Mouse (Mus musculus) MEL (cell line): ENCODE results near the gene Clec3b.
A peak's percentile ranks its signal among the peaks of the same experiment; 100 is the strongest.

ENCODE experiments used
- CTCF ChIP-seq, 3 experiments: IDR thresholded peaks in 2 of 3; conservative IDR thresholded peaks in 1 of 3; 2 replicates each; pipeline ENCODE4 v1.5.1; 2011 to 2012; ENCODE audit warnings: low read length in 3 of 3, low read depth in 2 of 3, mild to moderate bottlenecking in 2 of 3, improper control_type of control experiment in 1 of 3, inconsistent platforms in 1 of 3, mixed read lengths in 1 of 3, moderate library complexity in 1 of 3; ENCODE audit not compliant: control insufficient read depth in 1 of 3, insufficient read depth in 1 of 3, poor library complexity in 1 of 3, severe bottlenecking in 1 of 3
- EP300 ChIP-seq, 2 experiments: IDR thresholded peaks; 2 replicates each; pipeline ENCODE4 v1.6.1; 2011; ENCODE audit warnings: improper control_type of control experiment in 2 of 2, low read length in 2 of 2, low read depth in 1 of 2, mild to moderate bottlenecking in 1 of 2
- ETS1 ChIP-seq: IDR thresholded peaks from 2 replicates; pipeline ENCODE4 v1.6.1; 2012; ENCODE audit warnings: low read depth, mild to moderate bottlenecking, inconsistent platforms, low read length, improper control_type of control experiment, moderate library complexity
- MAFK ChIP-seq: IDR thresholded peaks from 2 replicates; pipeline ENCODE4 v1.6.1; 2011; ENCODE audit warnings: low read depth, mild to moderate bottlenecking, low read length, improper control_type of control experiment, borderline replicate concordance
- POLR2AphosphoS5 ChIP-seq: IDR thresholded peaks from 2 replicates; pipeline ENCODE4 v1.6.1; 2012; ENCODE audit warnings: low read depth, borderline replicate concordance, mild to moderate bottlenecking, inconsistent platforms, low read length, moderate library complexity, mixed read lengths
- USF1 ChIP-seq: IDR thresholded peaks from 2 replicates; pipeline ENCODE4 v1.6.1; 2014; ENCODE audit warnings: low read depth, mild to moderate bottlenecking, inconsistent platforms, low read length, improper control_type of control experiment, moderate library complexity
- USF2 ChIP-seq, 2 experiments: IDR thresholded peaks; 2 replicates each; pipeline ENCODE4 v1.6.1; 2011 to 2012; ENCODE audit warnings: improper control_type of control experiment in 2 of 2, low read length in 2 of 2, borderline replicate concordance in 1 of 2, inconsistent platforms in 1 of 2, low read depth in 1 of 2, mild to moderate bottlenecking in 1 of 2; ENCODE audit not compliant: insufficient read depth in 1 of 2
- ZKSCAN1 ChIP-seq: IDR thresholded peaks from 2 replicates; pipeline ENCODE4 v1.6.1; 2012; ENCODE audit warnings: low read depth, mild to moderate bottlenecking, inconsistent platforms, low read length, improper control_type of control experiment, moderate library complexity

- no peak for TF ChIP-seq USF1
- TF ChIP-seq ZKSCAN1, result no peak
- no peak for TF ChIP-seq MAFK
- TF ChIP-seq CTCF (IDR thresholded peaks at IDR 0.05 in 2 of 3, conservative IDR thresholded peaks at IDR 0.05 in 1 of 3; ENCODE audit: control insufficient read depth in 1 of 3, insufficient read depth in 1 of 3, low read depth in 2 of 3, low read length in 3 of 3, poor library complexity in 1 of 3, severe bottlenecking in 1 of 3), result no peak
- no peak for TF ChIP-seq USF2 (IDR thresholded peaks at IDR 0.05; ENCODE audit: borderline replicate concordance in 1 of 2, insufficient read depth in 1 of 2, low read depth in 1 of 2, low read length in 2 of 2)
- no peak for TF ChIP-seq POLR2AphosphoS5
- peak; percentile 37 to 73; a peak in 3 of 4 replicates for TF ChIP-seq EP300 (IDR thresholded peaks at IDR 0.05; ENCODE audit: low read depth in 1 of 2, low read length in 2 of 2)
- TF ChIP-seq ETS1, result no peak
Measured at GRCm38 (mm10) chr9:123173760-123174159, 23.0 kb downstream of the Clec3b start.
